Mouse (Mus musculus) frontal cortex, adult (tissue): ENCODE results near the gene Rasl10a.
A peak's percentile ranks its signal among the peaks of the same experiment; 100 is the strongest.

ENCODE experiments used
- ATAC-seq: cut with Nextera tagmentation; 2 replicates; pipeline ENCODE4 v1.9.2; 2017; ENCODE audit warnings: mild to moderate bottlenecking, moderate library complexity, mixed read lengths; ENCODE audit not compliant: low TSS enrichment

Rasl10a gene

GRCm38 (mm10) chr11:5052200-5052854 lies 5.6 kb upstream of the Rasl10a start:
- ATAC-seq = peak; percentile 88

- ATAC-seq = no peak
Measured at GRCm38 (mm10) chr11:5054151-5054550, 3.8 kb upstream of the Rasl10a start.

- ATAC-seq = no peak
Measured at GRCm38 (mm10) chr11:5054874-5055273, 3.1 kb upstream of the Rasl10a start.

DNA sequence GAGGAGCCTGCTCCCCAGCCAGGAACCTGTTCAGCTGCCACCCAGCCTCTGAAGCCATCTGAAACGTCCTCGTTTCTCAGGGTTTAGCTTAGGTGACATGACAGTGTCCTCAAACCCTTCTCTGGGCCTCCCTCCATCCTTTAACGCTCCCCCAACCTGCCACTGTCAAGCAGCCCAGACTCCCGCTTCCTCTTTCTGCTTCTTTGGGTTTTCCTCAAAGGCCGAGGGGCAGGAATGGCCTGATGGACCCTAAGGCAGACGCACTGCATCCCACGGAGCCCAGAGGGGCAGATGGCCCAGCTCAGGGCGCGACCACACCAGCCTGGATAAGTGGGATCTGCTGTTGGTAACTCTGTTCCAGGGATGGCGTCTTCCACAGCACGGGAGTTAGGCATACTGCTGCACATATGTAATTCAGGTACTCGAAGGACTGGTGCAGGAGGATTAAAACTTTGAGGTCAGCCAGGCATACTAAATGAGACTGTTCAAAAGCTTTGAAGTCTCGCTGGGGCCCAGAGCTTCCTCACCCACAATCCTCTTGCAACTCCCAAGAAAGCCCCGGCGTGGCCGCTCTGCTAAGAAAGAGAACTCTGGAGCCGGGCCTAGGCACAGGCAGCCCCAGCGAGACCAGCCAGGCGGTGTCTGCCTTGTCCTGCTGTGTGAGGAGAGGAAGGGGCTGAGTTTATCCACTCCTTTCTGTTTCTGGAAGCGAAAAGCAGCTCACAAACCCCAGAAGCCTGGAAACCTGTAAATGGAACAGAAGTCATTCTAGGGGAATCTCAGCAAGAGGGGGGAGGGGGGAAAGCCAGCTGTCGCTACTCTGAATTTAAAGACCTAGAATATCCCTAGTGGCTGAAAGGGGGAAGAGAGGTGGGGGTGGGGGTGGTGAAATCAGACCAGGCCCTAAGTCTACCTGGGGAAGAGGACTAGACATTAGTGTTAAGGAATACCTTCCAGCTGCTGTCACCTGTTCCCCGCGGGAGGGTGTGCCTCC lies 1.7 kb upstream of the Rasl10a start:
- ATAC-seq = no peak

DNA sequence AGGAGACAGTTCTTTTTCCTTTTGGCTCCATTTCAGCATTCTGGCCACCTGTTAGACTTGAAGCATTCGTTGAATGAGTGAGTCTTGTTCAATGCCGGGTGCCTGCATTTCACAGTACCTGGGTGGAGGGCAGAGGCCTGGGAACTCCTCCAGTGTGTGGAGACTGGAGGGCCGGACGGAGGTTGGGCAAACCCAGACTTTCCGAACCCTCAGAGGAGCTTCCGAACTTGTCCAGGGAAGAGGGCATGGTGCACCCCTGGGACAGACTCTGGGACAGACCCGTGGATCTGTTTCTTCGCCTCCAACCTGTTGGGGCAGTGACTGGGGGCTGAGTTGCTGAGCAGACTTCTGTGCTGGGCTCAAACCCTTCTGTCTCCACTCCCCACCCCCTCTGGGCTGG lies 864 bp upstream of the Rasl10a start:
- no peak for ATAC-seq

DNA sequence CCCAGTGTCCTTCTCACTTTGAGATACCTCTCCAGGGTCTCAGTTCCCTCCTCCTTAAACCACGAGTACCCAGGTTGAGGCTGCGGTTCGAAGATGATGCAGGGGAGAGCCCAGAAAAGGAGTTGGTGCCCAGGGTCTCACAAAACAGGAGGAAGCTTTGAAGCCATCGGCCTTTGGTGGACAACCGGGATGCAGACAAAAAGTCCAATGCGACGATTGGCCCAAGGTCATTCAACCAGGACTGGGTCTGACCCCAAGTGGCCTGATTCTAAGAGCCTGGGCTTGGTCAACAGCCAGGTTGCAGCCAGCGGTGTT lies 430 bp upstream of the Rasl10a start:
- ATAC-seq = no peak

DNA sequence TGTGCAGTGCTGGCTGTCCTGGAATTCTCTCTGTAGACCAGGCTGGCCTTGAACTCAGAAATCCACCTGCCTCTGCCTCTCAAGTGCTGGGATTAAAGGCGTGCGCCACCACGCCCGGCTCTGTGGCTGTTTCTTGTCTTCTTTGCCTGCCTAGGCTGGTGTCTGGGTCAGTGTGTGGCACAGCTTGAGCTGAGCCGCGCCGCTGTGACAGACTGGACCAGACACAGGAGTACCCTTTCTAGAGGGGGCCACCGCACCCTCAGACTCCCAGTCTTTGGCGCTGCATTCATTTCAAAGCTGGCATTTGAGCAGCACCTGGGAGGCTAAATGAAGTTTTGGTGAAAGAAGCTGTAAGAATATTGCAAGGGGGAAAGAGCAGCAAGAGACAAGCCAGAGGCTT lies 855 bp downstream of the Rasl10a start:
- ATAC-seq = no peak

- no peak for ATAC-seq
Measured at GRCm38 (mm10) chr11:5059230-5059629, 1.3 kb downstream of the Rasl10a start.

- no peak for ATAC-seq
Measured at GRCm38 (mm10) chr11:5059704-5060156, 1.8 kb downstream of the Rasl10a start.

DNA sequence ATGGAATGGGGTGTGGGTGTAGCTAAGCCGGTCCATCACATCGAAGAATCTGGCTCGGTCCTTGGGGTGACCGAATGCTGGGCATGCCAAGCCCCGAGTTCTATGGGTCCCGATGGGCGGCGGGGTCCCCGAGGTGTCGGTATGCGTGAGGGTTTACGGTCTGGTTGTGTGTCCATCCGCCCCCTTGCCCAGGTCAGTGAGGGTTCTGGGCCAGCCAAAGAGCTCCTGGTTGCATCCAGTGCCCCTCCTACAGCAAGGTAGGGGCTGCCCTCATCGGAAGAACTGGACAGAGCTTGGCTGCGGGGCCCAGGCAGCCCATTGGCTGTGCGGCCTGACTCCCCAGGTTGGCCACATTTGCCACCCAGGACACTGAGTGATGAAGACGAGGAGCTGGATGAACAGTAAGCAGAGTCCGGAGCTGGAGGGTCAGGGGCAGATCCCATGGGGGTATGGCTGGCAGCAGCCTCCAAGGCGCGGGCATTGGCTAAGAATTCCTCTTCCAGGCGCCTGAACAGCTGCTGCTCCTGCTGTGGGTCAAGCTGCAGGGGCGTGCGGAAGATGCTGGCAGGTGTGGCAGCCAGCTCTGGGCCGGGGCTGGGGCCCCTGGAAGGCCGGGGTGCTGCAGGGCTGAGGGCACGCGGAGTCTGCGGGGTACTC lies 3.0 kb downstream of the Rasl10a start:
- ATAC-seq = no peak

GRCm38 (mm10) chr11:5061413-5062139 lies 3.6 kb downstream of the Rasl10a start:
- peak; percentile 21 for ATAC-seq

- no peak for ATAC-seq
Measured at GRCm38 (mm10) chr11:5062326-5062725, 4.4 kb downstream of the Rasl10a start.

DNA sequence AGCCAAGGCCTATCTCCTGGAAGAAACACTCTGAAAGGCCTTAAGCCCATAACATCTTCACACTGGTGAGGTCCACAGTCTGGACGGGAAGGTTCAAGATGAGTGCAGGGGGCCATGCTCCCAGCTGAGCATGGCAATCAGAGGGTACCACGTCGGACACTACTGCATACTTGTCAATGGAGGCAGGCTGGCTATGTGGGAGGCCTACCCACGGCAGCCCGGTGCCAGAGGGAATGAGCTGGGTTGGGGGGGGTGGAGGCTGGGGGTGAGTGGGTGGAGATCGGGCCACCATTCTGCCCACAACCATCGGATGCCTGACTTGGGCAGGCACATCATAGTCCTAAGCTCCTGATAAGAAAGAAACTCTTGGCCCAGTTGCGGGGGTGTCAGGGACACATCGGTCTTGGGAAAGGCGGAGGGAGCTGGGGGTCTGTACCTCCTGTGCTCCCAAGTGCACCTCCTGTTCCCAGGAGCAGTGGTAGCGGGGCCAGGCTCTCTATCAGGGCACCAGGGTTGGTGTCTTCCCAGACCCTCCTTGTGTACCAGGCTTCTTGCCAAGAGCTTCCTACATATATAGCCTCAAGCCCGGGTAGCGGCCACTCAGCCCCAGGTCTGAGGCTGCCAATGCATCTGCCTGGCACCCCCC lies 5.1 kb downstream of the Rasl10a start:
- ATAC-seq = no peak

DNA sequence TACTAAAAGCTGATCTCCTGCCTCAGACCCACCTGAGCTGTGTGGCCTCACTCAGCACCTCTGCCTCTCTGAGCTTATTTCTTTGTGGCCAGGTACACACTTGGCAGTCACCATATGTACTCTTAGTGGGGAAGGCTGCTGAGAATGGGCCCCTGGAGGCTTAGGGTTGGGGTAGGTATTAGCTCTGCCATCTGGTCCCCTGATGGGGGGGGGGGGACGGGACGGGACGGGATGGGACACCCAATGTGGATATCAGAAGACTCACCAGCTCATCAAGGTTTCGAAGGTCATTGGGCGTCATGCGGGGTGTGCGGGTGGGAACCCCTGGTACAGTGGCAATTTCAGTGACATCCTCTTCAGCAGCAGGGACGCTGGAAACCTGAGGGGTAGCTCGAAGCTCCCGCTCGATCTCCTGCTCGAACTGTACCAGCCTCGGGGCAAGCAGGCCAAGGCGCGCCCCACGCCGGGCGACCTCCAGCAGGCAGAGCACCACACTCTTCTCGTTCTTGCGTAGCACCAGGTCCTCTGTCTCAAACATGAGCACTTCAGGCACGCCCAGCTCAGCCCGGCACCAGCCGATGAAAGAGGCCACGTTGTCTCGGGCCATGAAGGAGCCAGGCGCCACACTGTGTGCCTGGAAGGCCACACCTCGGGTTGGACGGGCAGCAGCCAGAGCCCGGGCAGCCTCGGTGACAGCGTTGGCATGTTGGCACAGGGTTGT lies 5.8 kb downstream of the Rasl10a start:
- no peak for ATAC-seq

GRCm38 (mm10) chr11:5064282-5065055 lies 6.5 kb downstream of the Rasl10a start:
- ATAC-seq = peak; percentile 18; the same call in 1 of the 2 replicates

DNA sequence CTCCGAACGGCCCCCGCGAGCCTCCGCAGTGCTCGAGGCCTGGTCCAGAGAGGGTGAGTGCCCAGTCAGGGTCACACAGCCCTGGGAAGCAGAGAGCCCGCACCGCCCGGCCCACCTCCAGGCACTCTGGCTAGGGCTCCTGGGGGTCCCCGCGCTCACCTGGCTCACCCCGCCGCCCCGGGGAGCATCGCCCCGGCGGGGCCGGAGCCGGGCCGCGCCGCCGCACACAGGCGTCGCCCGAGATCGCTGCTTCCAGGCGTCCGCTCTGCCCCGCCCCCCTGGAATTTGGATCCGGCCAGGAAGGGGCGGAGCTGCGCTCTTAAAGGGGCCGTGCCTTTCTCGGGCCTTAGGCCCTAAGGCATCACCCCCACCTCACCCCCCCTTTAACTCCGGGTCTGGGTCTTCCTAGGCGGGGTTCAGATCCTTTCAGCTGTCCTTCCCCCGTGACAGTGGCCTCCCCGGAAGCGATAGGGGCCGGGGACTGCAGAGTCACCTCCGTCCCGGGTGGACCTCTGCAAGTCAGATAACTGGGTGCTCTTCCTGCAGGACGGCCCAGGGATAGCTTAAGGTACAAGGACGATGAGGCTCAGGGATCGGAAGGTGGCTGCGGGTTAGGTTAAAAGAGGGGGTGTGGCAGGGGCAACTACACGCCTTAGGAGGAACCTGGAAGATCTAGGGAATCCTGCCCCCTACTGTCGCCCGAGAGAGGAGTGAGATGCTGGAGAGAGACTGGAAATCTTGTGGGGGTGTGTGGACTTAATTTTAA lies 7.3 kb downstream of the Rasl10a start, which contains the start of gene Gas2l1:
Gene Gas2l1, minus strand, starts transcription at position 272 of the 766 bp plus-strand sequence.
- ATAC-seq = peak; percentile 58

DNA sequence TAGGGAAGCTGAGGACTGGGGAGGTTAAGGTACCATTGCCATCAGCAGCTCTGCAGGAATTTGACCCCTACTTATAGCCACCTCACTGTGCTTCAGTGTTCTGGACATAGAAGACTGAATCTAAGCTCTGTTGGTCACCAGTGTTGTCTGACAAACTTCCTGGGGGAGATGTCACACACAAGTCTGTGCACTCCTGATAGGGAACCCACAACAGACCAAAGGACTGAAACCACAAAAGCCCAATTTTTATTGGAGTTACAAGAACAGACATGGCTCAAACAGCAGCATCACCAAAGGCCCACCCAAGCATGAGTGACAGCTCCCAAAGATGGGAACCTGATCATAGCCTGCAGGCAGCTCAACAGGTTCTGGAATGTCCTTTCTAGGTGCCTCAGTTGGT lies 9.1 kb downstream of the Rasl10a start:
- no peak for ATAC-seq

DNA sequence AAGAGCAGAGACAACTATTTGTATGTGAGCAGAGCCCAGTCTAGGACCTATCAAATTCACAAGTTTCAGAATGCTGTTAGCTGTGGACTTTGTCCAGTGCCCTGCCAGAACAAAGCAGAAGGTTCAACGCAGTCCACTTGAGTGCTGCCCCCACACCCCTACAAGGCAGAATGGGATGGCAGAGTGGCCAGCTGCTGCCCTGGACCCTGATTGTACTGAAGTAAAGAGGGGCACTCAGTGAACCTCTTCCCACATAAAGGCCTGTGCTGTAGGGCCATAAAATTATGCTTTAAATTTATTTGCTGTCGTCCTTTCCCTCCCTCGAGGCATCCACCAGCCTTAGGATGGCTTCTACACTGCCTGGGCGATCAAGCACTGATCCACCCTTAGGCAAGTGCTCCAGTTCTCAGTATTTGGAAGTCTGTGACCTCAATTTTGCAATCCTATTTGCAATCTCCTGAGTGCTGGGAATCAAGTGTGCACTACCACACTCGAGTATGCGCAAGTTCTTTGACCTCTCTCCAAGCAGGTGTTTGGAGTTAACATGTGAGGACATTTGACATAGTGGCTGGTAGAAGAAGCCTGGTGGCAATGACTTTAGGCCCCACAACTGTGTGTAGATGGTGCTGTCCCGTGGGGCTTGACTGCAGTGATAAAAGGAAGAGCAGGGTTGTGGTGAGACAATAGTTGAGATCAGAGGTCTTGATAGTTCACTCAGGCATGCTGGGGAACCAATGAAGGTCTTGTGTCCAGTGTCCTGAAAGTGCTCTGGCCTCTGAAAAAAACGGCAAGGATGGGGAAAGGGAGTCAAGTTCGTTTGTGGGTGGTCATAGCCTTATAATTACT lies 10.4 kb downstream of the Rasl10a start:
- ATAC-seq = no peak
